Mouse (Mus musculus): Measurements from ENCODE around the gene Aldh3b3. TPM values are rescaled to one million over a fixed set of nuclear protein-coding genes. Genes with fewer than 3 reads are reported as not detected.

Gene Aldh3b3
- polyA plus RNA-seq, 1 experiment from 2014 or later: not detected

DNA sequence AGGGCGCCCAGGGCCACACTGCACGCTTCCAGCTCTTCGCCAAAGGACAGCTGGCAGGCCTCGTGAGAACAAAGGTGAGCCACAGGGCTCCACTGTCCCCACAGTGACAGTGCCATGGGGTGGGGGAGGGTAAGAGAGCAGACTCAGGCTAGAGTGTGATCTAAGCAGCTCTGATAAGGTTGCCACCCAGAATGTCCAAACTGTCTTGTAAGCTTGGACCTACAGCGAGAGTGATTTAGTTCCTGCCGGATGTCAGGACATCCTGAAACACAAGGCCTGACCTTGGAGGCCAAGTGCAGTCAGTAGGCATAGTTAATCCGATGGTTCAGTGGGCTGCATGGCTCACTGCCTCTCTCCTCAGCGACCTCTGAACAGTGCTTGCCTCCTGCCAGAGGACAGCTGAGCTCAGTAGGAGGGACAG, 26.8 kb downstream of the Aldh3b3 start:
- Histone ChIP-seq H3K36me3 (no peaks in the 10 kb centered on the region), H3K4me1 (replicated peaks) (peaks cover 13% of the 10 kb centered on the region), H3K27me3 (no peaks in the 10 kb centered on the region), H3K4me2 (replicated peaks) (no peak overlapping the region), H3K9ac (replicated peaks) (no peak overlapping the region), H3K9me3 (peaks cover 3% of the 10 kb centered on the region; the same call in 1 of the 2 replicates), H3K27ac (no peak overlapping the region), H3K4me3 (replicated peaks) (no peak overlapping the region)
- ATAC-seq: no peak
- WGBS: 12% methylated on average over 8 of the region's 8 CpGs

DNA sequence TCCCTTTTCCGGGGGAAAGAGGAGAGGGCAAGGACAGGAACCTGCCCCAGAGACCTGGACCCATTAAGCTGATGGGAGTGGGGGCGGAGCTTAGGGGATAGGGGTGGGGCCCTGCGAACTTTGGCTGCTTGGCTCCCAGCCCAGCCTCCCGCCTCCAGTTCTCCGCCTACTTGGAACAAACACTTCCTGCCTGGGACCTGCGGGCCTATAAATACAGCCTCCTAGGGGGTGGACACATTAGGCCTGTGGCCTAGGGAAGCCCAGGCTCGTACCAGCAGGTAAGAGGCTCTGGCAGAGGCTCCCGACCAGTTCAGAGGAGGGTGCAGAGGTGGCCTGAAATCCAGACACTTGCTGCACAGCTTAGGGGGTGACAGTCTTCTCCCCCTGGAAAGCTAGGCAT, 27.9 kb downstream of the Aldh3b3 start, which contains the start of gene Acy3:
TSS of gene Acy3 (plus strand) at position 237 of the 400 bp plus-strand sequence.
- WGBS: 19% methylated on average over 8 of the region's 8 CpGs
- peaks cover 13% of the 10 kb centered on the region for H3K4me1 ChIP-seq (replicated peaks)
- peaks cover 3% of the 10 kb centered on the region; the same call in 1 of the 2 replicates for H3K9me3 ChIP-seq
- no peak within 1 kb of the TSS for H3K4me2 ChIP-seq (replicated peaks)
- ATAC-seq: no peak
- no peak within 1 kb of the TSS for H3K4me3 ChIP-seq (replicated peaks)
- no peaks in the 10 kb centered on the region for H3K27me3 ChIP-seq
- H3K36me3 ChIP-seq: no peaks in the 10 kb centered on the region
- no peak within 1 kb of the TSS for H3K27ac ChIP-seq
- no peak within 1 kb of the TSS for H3K9ac ChIP-seq (replicated peaks)

DNA sequence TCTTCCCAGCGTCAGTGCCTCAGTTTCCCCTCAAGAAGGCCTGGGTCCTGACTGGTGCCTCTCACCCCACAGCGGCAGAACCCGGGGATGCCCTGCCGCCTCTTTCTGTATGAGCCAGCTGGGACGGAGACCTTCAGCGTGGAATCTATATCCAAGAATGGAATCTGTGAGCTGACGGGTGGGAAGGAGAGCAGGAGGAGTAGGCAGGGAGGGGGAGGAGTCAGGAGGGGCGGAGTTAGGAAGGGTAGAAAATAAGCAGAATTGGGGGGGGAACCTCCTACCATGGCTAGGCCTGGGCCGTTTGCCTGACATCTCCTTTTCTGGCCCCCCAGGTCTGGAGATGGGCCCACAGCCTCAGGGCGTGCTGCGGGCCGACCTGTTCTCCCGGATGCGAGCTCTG, 29.6 kb downstream of the Aldh3b3 start:
- Histone ChIP-seq H3K27ac (no peak overlapping the region), H3K4me1 (replicated peaks) (peaks cover 13% of the 10 kb centered on the region), H3K4me3 (replicated peaks) (no peak overlapping the region), H3K9me3 (peaks cover 3% of the 10 kb centered on the region; the same call in 1 of the 2 replicates), H3K36me3 (no peaks in the 10 kb centered on the region), H3K9ac (replicated peaks) (no peak overlapping the region), H3K4me2 (replicated peaks) (no peak overlapping the region), H3K27me3 (no peaks in the 10 kb centered on the region)
- 91% methylated on average over 14 of the region's 14 CpGs for WGBS
- no peak for ATAC-seq

DNA sequence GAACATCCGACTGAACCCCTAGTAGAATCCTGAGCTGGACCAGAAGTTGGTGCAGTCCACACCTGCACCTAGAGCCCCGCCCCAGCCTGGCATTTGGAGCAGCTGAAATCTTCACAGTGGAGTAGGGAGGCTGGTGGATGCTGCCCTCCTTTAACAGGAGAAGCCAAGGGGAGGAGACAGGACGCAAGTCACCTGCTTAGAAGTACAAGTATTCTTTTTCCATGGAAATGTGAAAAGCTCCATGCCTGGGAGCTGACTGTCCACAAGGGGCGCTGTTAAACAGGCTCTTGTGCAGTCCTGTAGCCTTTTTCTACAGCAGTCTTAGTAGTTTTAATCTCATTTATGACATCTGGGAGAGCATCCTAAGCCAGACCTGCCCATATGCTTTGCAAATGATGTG, 30.3 kb downstream of the Aldh3b3 start:
- Histone ChIP-seq H3K4me3 (replicated peaks) (no peak overlapping the region), H3K9ac (replicated peaks) (no peak overlapping the region), H3K4me1 (replicated peaks) (peaks cover 13% of the 10 kb centered on the region), H3K4me2 (replicated peaks) (no peak overlapping the region), H3K27ac (no peak overlapping the region), H3K36me3 (no peaks in the 10 kb centered on the region), H3K27me3 (no peaks in the 10 kb centered on the region), H3K9me3 (peaks cover 3% of the 10 kb centered on the region; the same call in 1 of the 2 replicates)
- WGBS: 80% methylated on average over 4 of the region's 4 CpGs
- no peak for ATAC-seq

DNA sequence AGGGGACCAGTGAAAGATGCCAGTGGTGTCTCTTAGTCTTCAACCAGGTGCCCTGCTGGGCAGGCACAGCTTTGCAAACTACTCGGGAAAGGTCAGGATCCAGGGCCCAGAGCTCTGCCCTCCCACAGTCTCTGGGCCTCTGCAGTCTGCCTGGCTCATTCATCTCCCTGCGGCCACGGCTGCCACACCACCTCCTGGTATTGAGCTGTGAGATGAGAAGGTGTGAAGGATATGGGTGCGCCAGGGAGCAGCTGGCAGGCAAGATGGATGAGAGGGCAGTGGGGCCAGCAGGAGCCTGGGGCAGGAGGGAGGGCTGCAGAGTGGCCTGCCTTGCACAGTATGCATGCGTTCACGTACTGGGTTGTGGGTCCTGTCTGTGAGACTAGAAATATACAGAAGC, 32.4 kb downstream of the Aldh3b3 start:
- no peak overlapping the region for H3K9ac ChIP-seq (replicated peaks)
- ATAC-seq: no peak
- no peaks in the 10 kb centered on the region for H3K4me1 ChIP-seq (replicated peaks)
- WGBS: 80% methylated on average over 6 of the region's 6 CpGs
- H3K4me2 ChIP-seq (replicated peaks): no peak overlapping the region
- no peak overlapping the region for H3K4me3 ChIP-seq (replicated peaks)
- H3K36me3 ChIP-seq: no peaks in the 10 kb centered on the region
- no peak overlapping the region for H3K27ac ChIP-seq
- no peaks in the 10 kb centered on the region for H3K27me3 ChIP-seq
- H3K9me3 ChIP-seq: peaks cover 3% of the 10 kb centered on the region; the same call in 1 of the 2 replicates

DNA sequence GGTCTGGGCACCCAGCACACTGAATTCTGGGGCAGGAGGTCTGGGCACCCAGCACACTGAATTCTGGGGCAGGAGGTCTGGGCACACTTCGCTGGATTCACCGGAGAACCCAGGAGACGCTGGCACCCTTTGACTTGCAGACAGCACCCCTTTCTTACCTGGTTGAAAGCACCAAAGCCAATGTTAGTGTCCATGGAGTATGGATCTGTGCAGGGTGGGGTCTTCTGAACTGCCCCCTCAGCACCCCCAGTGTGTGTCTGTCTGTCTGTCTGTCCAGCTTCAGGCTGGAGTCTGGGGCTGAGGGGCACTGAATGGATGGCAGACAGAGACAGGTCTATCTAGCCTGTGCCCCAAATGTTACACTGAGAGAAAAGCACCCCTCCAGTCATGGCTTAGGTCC, 33.1 kb downstream of the Aldh3b3 start:
- Histone ChIP-seq H3K4me2 (replicated peaks) (no peak overlapping the region), H3K27me3 (no peaks in the 10 kb centered on the region), H3K9me3 (peaks cover 3% of the 10 kb centered on the region; the same call in 1 of the 2 replicates), H3K4me1 (replicated peaks) (no peaks in the 10 kb centered on the region), H3K36me3 (no peaks in the 10 kb centered on the region), H3K27ac (no peak overlapping the region), H3K9ac (replicated peaks) (no peak overlapping the region), H3K4me3 (replicated peaks) (no peak overlapping the region)
- 94% methylated on average over 3 of the region's 3 CpGs for WGBS
- ATAC-seq: no peak

DNA sequence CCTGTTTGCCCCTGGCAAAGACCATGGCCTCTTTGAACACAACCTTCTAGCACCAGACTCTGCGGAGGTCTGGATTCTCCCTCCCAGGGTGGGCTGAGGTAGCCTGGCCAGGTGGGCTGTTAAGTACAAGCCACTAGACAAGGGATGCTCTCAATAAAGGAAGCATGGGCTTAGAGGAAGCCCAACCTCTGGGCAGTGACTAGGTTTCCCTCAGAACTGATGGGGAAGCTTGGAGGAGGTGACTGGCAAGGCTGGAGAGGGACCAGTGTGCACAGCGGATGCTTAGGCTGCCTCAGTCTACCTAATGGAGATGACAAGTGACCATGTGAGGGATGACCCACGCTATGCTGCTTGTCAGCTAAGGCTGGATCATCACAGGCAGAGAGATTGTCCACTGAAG, 33.5 kb downstream of the Aldh3b3 start:
- Histone ChIP-seq H3K36me3 (no peaks in the 10 kb centered on the region), H3K4me3 (replicated peaks) (no peak overlapping the region), H3K27me3 (no peaks in the 10 kb centered on the region), H3K4me2 (replicated peaks) (no peak overlapping the region), H3K9me3 (peaks cover 3% of the 10 kb centered on the region; the same call in 1 of the 2 replicates), H3K4me1 (replicated peaks) (no peaks in the 10 kb centered on the region), H3K27ac (no peak overlapping the region), H3K9ac (replicated peaks) (no peak overlapping the region)
- no peak for ATAC-seq
- WGBS: 83% methylated on average over 3 of the region's 3 CpGs

DNA sequence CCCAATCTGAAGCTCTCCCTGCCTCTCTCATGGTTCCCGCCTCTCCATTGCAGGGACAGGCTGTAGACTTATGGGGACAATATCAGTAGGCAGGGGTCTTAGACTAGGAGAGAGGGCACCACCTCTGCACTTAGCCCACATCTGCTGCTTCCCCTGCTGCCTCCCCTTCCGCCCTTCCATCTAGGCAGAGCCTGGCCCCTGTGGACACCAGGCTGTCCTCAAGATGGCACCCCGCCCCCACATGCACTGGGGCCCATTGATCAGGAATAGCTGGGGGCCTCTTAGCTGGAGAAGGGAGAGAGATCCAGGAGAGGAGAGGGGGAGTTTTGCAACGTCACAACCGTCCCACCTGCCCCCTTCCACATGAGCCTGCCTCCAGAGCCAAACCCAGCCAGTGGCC, 34.0 kb downstream of the Aldh3b3 start, which contains the start of gene Tbx10:
TSS of gene Tbx10 (plus strand) at position 337 of the 400 bp plus-strand sequence.
- no peaks in the 10 kb centered on the region for H3K36me3 ChIP-seq
- H3K27me3 ChIP-seq: no peaks in the 10 kb centered on the region
- H3K4me2 ChIP-seq (replicated peaks): no peak within 1 kb of the TSS
- peaks cover 3% of the 10 kb centered on the region; the same call in 1 of the 2 replicates for H3K9me3 ChIP-seq
- no peak within 1 kb of the TSS for H3K27ac ChIP-seq
- no peaks in the 10 kb centered on the region for H3K4me1 ChIP-seq (replicated peaks)
- no peak for ATAC-seq
- H3K9ac ChIP-seq (replicated peaks): no peak within 1 kb of the TSS
- H3K4me3 ChIP-seq (replicated peaks): no peak within 1 kb of the TSS
- WGBS: 57% methylated on average over 5 of the region's 5 CpGs

DNA sequence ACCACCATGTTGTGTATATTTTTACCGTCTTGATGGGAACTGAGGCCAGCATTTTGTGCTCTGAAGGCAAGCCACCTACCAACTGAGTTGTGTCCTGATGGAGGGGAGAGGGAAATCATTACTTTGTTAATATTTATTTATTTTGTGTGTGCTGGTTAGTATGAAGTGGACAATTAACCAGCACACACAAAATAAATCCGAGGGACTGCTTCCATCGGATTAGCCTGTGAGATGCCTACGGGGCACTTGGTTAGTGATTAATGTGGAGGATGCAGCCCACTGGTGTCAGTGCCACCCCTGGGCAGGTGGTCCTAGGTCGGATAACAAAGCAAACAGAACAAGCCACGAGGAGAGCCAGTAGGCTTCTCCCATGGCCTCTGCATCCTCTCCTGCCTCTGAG, 36.5 kb downstream of the Aldh3b3 start:
- Histone ChIP-seq H3K9me3 (no peaks in the 10 kb centered on the region), H3K4me2 (replicated peaks) (no peak overlapping the region), H3K9ac (replicated peaks) (no peak overlapping the region), H3K4me3 (replicated peaks) (no peak overlapping the region), H3K4me1 (replicated peaks) (peaks cover 6% of the 10 kb centered on the region), H3K27me3 (no peaks in the 10 kb centered on the region; the same call in none of the 2 replicates), H3K27ac (no peak overlapping the region), H3K36me3 (no peaks in the 10 kb centered on the region)
- 77% methylated on average over 6 of the region's 6 CpGs for WGBS
- ATAC-seq: no peak

DNA sequence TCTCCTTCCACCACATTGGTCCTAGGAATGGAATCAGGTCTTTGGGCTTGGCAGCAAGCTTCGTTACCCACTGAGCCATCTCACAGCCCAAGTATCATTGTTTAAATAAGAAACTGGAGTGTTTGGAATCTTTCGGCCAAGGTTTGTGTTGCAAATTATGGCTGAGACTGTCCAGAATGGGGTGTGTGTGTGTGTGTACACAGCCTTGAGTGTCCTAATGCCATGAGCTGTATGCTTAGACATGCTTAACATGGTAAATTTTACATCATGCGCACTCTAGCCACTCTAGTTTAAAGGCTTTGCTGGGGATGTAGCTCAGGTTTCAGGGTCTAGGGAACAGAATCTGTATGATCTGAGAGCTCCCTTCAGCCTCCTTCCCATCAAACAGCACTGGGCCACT, 37.1 kb downstream of the Aldh3b3 start:
- Histone ChIP-seq H3K27me3 (no peaks in the 10 kb centered on the region; the same call in none of the 2 replicates), H3K9ac (replicated peaks) (no peak overlapping the region), H3K4me1 (replicated peaks) (peaks cover 6% of the 10 kb centered on the region), H3K36me3 (no peaks in the 10 kb centered on the region), H3K27ac (no peak overlapping the region), H3K4me2 (replicated peaks) (no peak overlapping the region), H3K4me3 (replicated peaks) (no peak overlapping the region), H3K9me3 (no peaks in the 10 kb centered on the region)
- 91% methylated on average over 3 of the region's 3 CpGs for WGBS
- no peak for ATAC-seq

DNA sequence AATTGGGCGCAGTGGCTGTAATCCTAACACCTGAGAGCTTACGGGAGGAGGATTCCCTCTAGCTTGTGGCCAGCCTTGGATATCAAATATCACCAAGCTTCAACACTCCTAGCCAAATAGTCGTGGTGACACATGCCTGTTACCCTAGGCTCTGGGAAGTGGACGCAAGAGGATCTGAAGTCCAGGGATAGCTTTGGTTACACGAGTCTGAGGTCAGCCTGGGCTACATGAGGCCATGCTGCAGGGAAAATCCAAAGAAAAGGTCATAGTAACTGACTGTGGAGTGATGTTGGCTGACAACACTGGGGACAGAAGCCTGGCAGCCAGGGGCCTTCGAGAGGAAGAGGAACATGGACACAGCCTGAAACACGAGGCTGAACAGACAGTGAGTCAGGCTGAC, 37.7 kb downstream of the Aldh3b3 start:
- peaks cover 10% of the 10 kb centered on the region for H3K4me1 ChIP-seq (replicated peaks)
- H3K27ac ChIP-seq: no peak overlapping the region
- WGBS: 76% methylated on average over 7 of the region's 7 CpGs
- no peaks in the 10 kb centered on the region for H3K36me3 ChIP-seq
- ATAC-seq: no peak
- no peak overlapping the region for H3K4me2 ChIP-seq (replicated peaks)
- peak overlapping the region; percentile 29; the same call in 1 of the 2 replicates for H3K9ac ChIP-seq (replicated peaks)
- H3K4me3 ChIP-seq (replicated peaks): no peak overlapping the region
- no peaks in the 10 kb centered on the region for H3K9me3 ChIP-seq
- H3K27me3 ChIP-seq: no peaks in the 10 kb centered on the region; the same call in none of the 2 replicates

DNA sequence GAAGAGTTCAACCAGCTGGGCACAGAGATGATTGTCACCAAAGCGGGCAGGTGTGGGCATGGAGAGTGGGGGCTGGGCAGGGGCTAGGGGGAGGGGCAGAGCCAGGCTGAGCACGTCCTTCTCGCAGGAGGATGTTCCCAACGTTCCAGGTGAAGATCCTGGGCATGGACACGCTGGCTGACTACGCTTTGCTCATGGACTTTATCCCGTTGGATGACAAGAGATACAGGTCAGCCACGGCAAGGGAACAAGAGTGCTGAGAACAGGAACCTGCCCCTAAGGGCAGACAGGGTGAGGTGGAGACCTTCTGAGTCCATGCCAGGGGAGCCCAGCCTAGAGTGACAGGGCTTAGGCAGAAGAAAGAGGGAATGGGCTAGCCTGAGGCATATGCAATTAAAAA, 38.3 kb downstream of the Aldh3b3 start:
- H3K27me3 ChIP-seq: no peaks in the 10 kb centered on the region; the same call in none of the 2 replicates
- no peak for ATAC-seq
- peaks cover 17% of the 10 kb centered on the region for H3K4me1 ChIP-seq (replicated peaks)
- no peak overlapping the region for H3K9ac ChIP-seq (replicated peaks)
- no peak overlapping the region for H3K4me2 ChIP-seq (replicated peaks)
- H3K9me3 ChIP-seq: no peaks in the 10 kb centered on the region
- H3K4me3 ChIP-seq (replicated peaks): no peak overlapping the region
- no peak overlapping the region for H3K27ac ChIP-seq
- WGBS: 83% methylated on average over 8 of the region's 8 CpGs
- H3K36me3 ChIP-seq: no peaks in the 10 kb centered on the region

DNA sequence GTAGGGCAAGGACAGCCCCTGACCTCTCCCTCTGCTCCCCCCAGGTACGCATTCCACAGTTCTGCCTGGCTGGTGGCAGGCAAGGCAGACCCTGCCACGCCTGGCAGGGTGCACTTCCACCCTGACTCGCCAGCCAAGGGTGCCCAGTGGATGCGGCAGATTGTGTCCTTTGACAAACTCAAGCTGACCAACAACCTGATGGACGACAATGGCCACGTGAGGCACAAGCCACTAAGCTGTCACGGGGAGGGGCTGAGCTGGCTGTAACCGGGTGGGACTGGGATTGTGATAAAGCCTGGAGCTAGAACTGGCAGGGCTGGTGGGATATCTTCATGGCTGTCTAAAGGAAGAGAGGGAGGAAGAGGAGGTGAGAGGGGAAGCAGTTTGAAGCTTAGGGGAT, 38.8 kb downstream of the Aldh3b3 start:
- no peaks in the 10 kb centered on the region for H3K36me3 ChIP-seq
- no peak overlapping the region for H3K4me2 ChIP-seq (replicated peaks)
- ATAC-seq: no peak
- H3K27me3 ChIP-seq: peaks cover 3% of the 10 kb centered on the region
- no peak overlapping the region for H3K27ac ChIP-seq
- no peak overlapping the region for H3K4me3 ChIP-seq (replicated peaks)
- H3K4me1 ChIP-seq (replicated peaks): peaks cover 19% of the 10 kb centered on the region
- WGBS: 61% methylated on average over 8 of the region's 8 CpGs
- no peak overlapping the region for H3K9ac ChIP-seq (replicated peaks)
- H3K9me3 ChIP-seq: no peaks in the 10 kb centered on the region

Measured in midbrain, embryonic 13.5 days (tissue).